22 mouse cellular contexts compared by ENCODE assay signal in genomic region chr8:5073654-5074293, GRCm38 (mm10). TPM values are rescaled to one million over a fixed set of nuclear protein-coding genes. Genes with fewer than 3 reads are reported as not detected.
"Had no signal": no experiment of that assay in that cellular context is flagged by ENCODE, and none has a peak within 500 bp of the region (broad histone marks: within the 10 kb centered on the region; RNA-seq: fewer than 3 reads in every experiment).

No protein-coding gene starts in this region.

- H3K4me2 ChIP-seq: neural tube, embryonic 13.5 days; neural tube, embryonic 15.5 days; stomach, embryonic 15.5 days had no signal

- H3K4me3 ChIP-seq: neural tube, embryonic 13.5 days; neural tube, embryonic 15.5 days; stomach, embryonic 15.5 days had no signal

- H3K27ac ChIP-seq: neural tube, embryonic 13.5 days; neural tube, embryonic 15.5 days; stomach, embryonic 15.5 days; stomach, postnatal 0 days had no signal

- H3K27me3 ChIP-seq: neural tube, embryonic 13.5 days; neural tube, embryonic 15.5 days; stomach, embryonic 15.5 days had no signal

- H3K9ac ChIP-seq: neural tube, embryonic 13.5 days; neural tube, embryonic 15.5 days; stomach, embryonic 15.5 days had no signal

- DNase-seq: retina, postnatal 1 day; right cerebral cortex, adult 18-20 months; right cerebral cortex, postnatal 14 days; right cerebral cortex, postnatal 25 days; right cerebral cortex, postnatal 4 days; spleen, adult 18-20 months; thymus, adult 2 months; thymus, postnatal 14 days; thymus, postnatal 25 days; thymus, postnatal 36 days; thymus, postnatal 4 days had no signal

- H3K4me1 ChIP-seq: neural tube, embryonic 13.5 days; neural tube, embryonic 15.5 days; stomach, embryonic 15.5 days had no signal

- H3K9me3 ChIP-seq: neural tube, embryonic 13.5 days; neural tube, embryonic 15.5 days; stomach, embryonic 15.5 days had no signal

- H3K36me3 ChIP-seq: neural tube, embryonic 13.5 days; neural tube, embryonic 15.5 days; stomach, embryonic 15.5 days had no signal

RNA-seq across cellular contexts. Expression of gene Slc10a2, which starts 31.4 kb away (rescaled TPM):
- total RNA-seq: neutrophil, adult 5-6 weeks had no signal
- polyA plus RNA-seq: neural tube, embryonic 13.5 days; neural tube, embryonic 14.5 days; neural tube, embryonic 15.5 days; spleen, adult 2 months; stomach, embryonic 14.5 days; stomach, embryonic 16.5 days; stomach, postnatal 0 days; thymus, adult 2 months; thymus, postnatal 0 days; urinary bladder, adult 2 months had no signal
